Mouse (Mus musculus) heart, postnatal 25 days (tissue): ENCODE measurements around the gene Gm8050. TPM values are rescaled to one million over a fixed set of nuclear protein-coding genes. Genes with fewer than 3 reads are reported as not detected.
"Not testable (repeated sequence)": the region's sequence is repeated elsewhere in the genome, so short reads cannot be mapped to it uniquely, and the experiment has no call there.

Experiments
- DNase-seq: peaks from one replicate; pipeline ENCODE4 v3.0.0; 2022; ENCODE audit warnings: low spot score
- intact Hi-C: fragments of 180-260 bp; cut with DNase I; formaldehyde crosslinking; loops from one replicate; pipeline ENCODE4 v1.15.1; 2025
- total RNA-seq, 2 experiments: library from RNA; stranded (reverse); gene quantifications; 2 replicates each; pipeline ENCODE4 v1.2.3; 2021

The Gm8050 gene
- total RNA-seq = not detected

DNA sequence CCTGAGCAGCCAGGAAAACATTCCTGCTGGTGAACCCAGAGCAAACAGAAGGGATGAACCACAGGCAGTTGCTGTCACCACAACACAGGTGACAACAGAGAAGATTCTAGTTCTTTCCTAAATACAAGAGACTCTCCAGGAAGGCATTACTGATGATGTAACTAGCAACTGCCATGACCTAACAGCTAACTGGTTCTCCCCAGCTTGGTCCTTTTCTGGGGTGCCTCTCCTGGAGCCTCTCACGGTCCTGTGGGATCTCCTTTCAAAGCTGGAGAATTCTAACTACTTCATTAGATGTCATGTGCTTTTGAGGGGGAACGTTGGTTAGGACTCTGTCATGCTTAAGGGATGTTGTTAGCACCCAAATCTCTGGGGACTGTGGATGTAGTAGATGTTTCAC lies at the start of gene Gm8050:
Gene Gm8050 (minus strand): TSS at position 101 of the 400 bp plus-strand sequence.
- intact Hi-C loops, DNase-seq: not testable (repeated sequence)

DNA sequence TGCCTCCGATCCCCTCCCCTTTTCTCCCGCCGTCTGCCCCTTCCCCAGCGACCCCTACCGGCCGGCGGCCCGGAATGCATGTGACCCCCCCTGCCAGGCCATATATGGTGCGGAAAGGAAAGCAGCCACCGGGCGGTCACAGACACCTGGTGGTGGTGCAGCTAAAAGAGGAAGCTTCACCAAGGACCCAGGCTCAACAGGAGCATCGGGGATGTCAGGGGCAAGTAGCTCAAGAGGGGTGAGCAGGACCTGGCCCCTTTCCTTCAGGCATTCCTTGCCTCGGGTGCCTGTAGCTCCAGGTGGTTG lies 37.1 kb upstream of the Gm8050 start:
- DNase-seq, intact Hi-C loops: not testable (repeated sequence)

DNA sequence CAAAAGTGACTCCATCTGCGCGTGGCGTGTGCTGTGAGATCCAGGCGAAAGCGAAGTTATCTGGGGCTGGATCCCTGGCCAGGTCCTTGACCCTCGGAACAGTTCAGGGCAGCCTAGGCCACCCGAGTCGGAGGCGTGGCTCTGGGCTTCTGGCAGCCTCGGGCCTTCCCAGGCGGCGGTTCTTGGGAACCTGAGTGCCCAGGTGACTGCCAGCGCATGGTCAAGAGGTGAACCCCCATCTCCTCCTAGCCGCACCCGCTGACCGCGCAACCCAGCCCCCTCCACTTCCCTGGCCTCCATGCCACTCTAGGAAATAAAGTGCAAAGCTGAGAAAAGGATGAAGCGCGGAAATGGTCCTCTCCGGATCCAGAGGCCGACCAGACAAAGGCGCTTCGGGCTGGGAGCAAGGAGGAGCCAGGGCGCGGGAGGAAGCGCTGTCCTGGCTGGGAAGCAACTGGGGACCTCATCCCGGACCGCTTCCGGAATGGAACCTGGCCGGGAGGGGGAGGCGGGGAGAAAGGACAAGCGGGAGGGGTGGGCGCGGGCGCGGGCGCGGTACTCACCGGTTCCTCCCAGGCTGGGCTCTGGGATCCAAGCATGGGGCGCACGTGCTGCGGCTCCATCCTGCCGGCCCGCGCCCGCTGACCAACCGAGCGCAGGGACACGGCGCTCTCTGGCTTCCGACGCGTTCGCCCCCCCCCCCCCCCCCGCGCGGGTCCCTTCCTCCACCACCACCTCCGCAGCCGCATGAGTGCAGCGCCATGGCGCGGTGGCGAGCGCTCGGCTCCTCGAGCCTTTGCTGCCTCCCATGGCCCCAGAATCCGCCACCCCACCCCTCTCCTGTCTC lies 36.6 kb upstream of the Gm8050 start:
- peak; percentile 1 for DNase-seq
- intact Hi-C loops = not testable (repeated sequence)

DNA sequence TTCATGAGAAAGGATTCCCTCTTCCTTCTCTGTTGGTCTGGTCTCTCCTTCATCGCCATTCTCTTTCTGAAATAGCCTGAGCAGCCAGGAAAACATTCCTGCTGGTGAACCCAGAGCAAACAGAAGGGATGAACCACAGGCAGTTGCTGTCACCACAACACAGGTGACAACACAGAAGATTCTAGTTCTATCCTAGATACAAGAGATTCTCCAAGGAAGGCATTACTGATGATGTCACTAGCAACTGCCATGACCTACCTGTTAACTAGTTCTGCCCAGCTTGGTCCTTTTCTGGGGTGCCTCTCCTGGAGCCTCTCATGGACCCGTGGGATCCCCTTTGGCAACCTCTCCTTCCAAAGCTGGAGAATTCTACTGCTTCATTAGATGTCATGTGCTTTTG lies 22.2 kb upstream of the Gm8050 start, which contains the start of gene Gm3636:
Gene Gm3636 (minus strand): TSS at position 101 of the 400 bp plus-strand sequence.
- DNase-seq, intact Hi-C loops: not testable (repeated sequence)

DNA sequence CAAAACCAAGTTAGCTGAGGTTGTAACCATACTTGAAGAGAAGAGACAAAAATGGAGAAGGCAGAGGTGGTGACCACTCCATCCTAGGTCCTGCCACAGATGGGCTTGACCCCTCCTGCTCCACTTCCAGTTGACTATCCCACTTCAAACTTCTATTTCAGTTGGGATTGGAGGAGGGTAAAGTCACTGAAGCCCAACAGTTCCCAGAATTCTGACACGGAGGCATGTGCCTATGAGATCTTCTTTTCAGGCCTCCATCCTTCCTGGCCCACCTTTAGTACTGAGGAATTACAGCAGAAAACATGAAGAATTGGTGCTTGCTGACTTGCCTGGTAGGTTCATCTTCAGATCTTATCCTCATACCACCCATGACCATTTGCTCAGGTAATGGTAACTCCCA lies 36.0 kb downstream of the Gm8050 start, which contains the start of gene Gm10251:
Gene Gm10251 (minus strand): TSS at position 101 of the 400 bp plus-strand sequence.
- DNase-seq, intact Hi-C loops: not testable (repeated sequence)

Other genes with a start within 250 kb of the Gm8050 start
- not detected for gene Gm8356, start 183.0 kb downstream of the Gm8050 start, total RNA-seq
- gene Gm3629, start 129.6 kb downstream of the Gm8050 start, total RNA-seq = under 1 TPM in 1 of 2 experiments, not detected in 1; 0.21 TPM
- gene Gm3460, start 97.8 kb downstream of the Gm8050 start, total RNA-seq = not detected
- gene Gm10251, start 36.1 kb downstream of the Gm8050 start, total RNA-seq = not detected
- under 1 TPM in 1 of 2 experiments, not detected in 1; 0.61 TPM for gene Gm3636, start 22.1 kb upstream of the Gm8050 start, total RNA-seq
- gene Gm8362, start 54.2 kb upstream of the Gm8050 start, total RNA-seq = under 1 TPM in 1 of 2 experiments, not detected in 1; 0.21 TPM
- gene Gm3642, start 120.1 kb upstream of the Gm8050 start, total RNA-seq = not detected
- under 1 TPM; 0.13 to 0.36 TPM for gene Gm3667, start 169.7 kb upstream of the Gm8050 start, total RNA-seq